23 mouse cellular contexts compared by ENCODE assay signal in genomic region chr12:91665431-91665830, GRCm38 (mm10).
"Had no signal": no experiment of that assay in that cellular context is flagged by ENCODE, and none has a peak within 500 bp of the region (broad histone marks: within the 10 kb centered on the region; RNA-seq: fewer than 3 reads in every experiment).

No protein-coding gene starts in this region.

- H3K4me3 ChIP-seq: heart, embryonic 10.5 days; heart, embryonic 12.5 days; hindbrain, embryonic 13.5 days; hindbrain, embryonic 15.5 days; kidney, embryonic 15.5 days; limb, embryonic 13.5 days; limb, embryonic 15.5 days had no signal

- ATAC-seq: hindbrain, postnatal 0 days; intestine, embryonic 16.5 days had no signal

- H3K4me2 ChIP-seq: heart, embryonic 12.5 days; hindbrain, embryonic 13.5 days; hindbrain, embryonic 15.5 days; kidney, embryonic 15.5 days; limb, embryonic 13.5 days; limb, embryonic 15.5 days had no signal

- H3K27ac ChIP-seq: heart, embryonic 10.5 days; hindbrain, embryonic 13.5 days; hindbrain, embryonic 15.5 days; hindbrain, postnatal 0 days; kidney, embryonic 15.5 days; kidney, postnatal 0 days; limb, embryonic 13.5 days; limb, embryonic 15.5 days had no signal

- DNase-seq: gastrocnemius, postnatal 14 days; gastrocnemius, postnatal 36 days; heart, adult 18-20 months; heart, postnatal 10 days; heart, postnatal 4 days; kidney, adult 11 months; kidney, adult 2 months; kidney, adult 9 months; kidney, postnatal 14 days; kidney, postnatal 36 days; layer of hippocampus, adult 9-11 months; layer of hippocampus, postnatal 36 days; left cerebral cortex, postnatal 4 days had no signal

- H3K36me3 ChIP-seq: heart, embryonic 10.5 days; heart, embryonic 12.5 days; hindbrain, embryonic 13.5 days; hindbrain, embryonic 15.5 days; kidney, embryonic 15.5 days; limb, embryonic 13.5 days; limb, embryonic 15.5 days had no signal

- H3K27me3 ChIP-seq: heart, embryonic 12.5 days; hindbrain, embryonic 13.5 days; hindbrain, embryonic 15.5 days; kidney, embryonic 15.5 days; limb, embryonic 13.5 days; limb, embryonic 15.5 days had no signal

- H3K9me3 ChIP-seq: heart, embryonic 10.5 days; heart, embryonic 12.5 days; hindbrain, embryonic 13.5 days; hindbrain, embryonic 15.5 days; kidney, embryonic 15.5 days; limb, embryonic 13.5 days; limb, embryonic 15.5 days had no signal

- H3K9ac ChIP-seq: heart, embryonic 12.5 days; hindbrain, embryonic 13.5 days; hindbrain, embryonic 15.5 days; kidney, embryonic 15.5 days; limb, embryonic 13.5 days; limb, embryonic 15.5 days had no signal

- H3K4me1 ChIP-seq: limb, embryonic 13.5 days had no signal
